Mouse (Mus musculus) heart, adult 9 months (tissue): ENCODE results near the gene Trappc10.

ENCODE experiments used
- DNase-seq, 2 experiments: peaks; one replicate each; pipeline ENCODE4 v3.0.0; 2022; ENCODE audit warnings: low spot score in 2 of 2

Trappc10 gene

GRCm38 (mm10) chr10:78244438-78245224 lies at the start of gene Trappc10:
TSS of gene Trappc10 (minus strand) at chr10:78244641.
- DNase-seq, result peak; percentile 85 to 88

DNA sequence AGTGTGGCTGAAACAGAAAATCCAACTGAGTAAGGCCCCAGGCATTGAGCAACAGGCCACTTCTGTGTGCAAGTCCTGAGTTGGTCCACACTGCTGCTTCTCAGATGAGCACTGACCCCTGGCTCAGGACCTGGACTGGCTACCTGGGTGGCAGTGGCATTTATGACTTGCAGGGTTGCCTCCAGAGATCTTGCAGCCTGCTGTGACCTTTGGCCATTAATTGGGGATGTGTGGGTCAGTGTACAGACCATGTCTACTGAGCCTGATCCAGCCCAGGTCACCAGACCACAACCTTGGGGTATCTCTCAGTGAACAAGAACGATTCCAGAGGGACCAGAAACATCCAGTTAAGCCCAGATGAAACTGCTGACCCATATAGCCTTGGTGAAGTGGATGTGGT lies 49.1 kb upstream of the Trappc10 start:
- DNase-seq, result no peak

GRCm38 (mm10) chr10:78292381-78292780 lies 47.9 kb upstream of the Trappc10 start:
- DNase-seq, result no peak

- DNase-seq, result no peak
These were observed 46.5 kb upstream of the Trappc10 start for GRCm38 (mm10) chr10:78290730-78291535.

DNA sequence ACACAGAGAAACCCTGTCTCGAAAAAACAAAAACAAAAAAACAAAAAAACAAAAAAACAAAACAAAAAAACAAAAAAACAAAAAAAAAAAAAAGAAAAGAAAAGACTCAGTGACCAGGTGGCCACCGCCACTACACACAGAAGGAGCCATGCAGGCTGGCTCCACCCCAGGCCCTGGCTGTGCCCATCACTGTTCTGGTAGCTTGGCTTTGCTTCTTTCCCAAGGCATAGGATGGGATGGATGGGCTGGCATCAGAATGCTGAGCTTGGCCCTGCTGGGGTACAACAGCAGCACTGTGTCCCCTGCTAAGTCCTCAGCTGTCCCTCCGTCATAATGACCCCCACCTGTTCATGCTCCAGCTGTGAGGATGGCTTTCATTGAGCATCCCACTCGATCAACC lies 44.5 kb upstream of the Trappc10 start:
- DNase-seq, result no peak

DNA sequence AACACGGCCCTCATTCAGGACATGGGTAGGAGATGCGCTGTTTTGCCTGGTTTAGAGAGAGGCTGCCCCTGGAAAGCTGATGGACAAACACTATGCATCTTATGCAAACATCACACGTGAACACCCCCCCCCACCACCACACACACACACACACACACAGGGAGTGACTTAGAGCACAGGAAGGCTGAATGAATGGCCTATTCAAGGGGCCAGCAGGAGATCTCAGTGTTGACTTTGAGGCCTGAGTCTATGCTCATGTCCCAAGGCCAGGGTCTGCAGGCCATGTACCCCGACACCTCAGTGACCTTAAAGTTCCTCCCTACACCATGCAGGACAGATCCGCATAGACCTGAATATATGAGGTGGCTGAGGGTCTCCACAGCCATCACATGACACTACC lies 43.7 kb upstream of the Trappc10 start:
- no peak for DNase-seq

DNA sequence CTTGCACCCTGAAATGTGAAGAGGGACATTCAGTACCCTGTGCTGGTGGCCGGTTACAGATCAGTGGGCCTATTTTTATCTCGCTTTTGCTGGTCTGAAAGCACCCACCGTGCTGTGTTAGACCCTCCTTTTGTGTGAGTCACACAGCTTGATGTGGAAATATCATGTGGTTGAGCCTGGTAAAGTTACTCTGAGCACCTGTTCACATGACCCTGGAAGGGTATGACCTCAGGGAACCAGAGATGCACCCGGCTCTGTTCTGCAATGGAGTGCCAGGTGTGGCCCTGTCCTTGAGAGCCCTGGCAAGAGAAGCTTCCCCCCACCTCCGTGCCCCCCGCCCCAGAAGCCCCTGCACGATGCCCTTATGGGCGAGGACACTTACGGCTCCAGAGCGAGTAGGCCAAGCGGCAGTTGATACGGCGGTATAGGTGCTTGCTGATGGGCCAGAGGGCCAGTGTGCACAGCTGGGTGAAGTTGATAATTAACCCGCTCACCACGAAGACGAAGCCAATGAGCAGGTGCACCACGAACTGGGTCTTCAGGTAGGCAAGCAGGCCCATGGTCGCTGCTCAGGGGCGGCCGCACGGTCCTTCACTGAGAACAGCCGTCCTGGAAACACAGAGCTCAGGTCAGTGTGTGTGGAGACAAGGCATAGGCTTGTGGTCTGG lies 43.2 kb upstream of the Trappc10 start:
- DNase-seq, result no peak

- no peak for DNase-seq
These were observed 41.5 kb upstream of the Trappc10 start for GRCm38 (mm10) chr10:78285959-78286358.

- no peak for DNase-seq
These were observed 41.0 kb upstream of the Trappc10 start for GRCm38 (mm10) chr10:78285409-78285808.

- DNase-seq, result no peak
These were observed 40.4 kb upstream of the Trappc10 start for GRCm38 (mm10) chr10:78284812-78285211.

GRCm38 (mm10) chr10:78282411-78282810 lies 38.0 kb upstream of the Trappc10 start:
- no peak for DNase-seq

DNA sequence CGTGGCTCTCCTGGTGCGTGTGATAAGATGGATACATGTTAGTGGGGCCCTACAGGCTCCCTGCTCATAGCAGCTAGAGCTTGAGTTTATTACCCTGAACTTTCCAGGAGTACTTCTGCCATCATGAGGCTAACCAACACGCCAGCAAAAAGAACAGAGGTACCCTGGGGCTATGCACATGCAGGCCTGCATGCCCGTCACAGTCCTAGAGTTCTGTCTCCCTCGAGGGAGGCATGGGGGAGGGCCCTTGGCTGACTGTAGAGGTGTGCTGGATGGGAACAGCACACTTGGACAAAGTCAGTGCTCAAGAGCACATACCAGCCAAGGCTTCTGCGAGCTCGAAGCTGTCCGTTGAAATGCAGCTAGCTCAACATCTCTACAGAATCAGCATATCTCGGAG lies 36.0 kb upstream of the Trappc10 start:
- no peak for DNase-seq

DNA sequence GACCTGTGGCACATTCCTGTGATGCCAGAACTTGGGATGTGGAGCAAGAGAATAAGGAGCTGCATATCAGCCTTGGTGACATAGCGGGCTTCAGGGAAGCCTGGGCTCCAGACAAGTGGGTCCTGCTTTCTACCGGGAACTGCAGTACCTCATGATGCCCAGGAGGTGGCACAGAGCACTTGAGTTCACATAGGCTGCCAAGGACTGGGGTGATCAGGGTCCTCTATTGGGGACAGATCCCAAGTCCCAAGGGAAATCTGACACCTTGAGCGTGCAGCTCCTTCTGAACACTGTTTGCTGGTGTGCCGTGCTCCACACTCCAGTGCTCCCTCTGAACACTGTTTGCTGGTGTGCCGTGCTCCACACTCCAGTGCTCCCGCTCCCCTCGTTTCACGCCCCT lies 34.8 kb upstream of the Trappc10 start:
- peak; percentile 38 to 48 for DNase-seq

DNA sequence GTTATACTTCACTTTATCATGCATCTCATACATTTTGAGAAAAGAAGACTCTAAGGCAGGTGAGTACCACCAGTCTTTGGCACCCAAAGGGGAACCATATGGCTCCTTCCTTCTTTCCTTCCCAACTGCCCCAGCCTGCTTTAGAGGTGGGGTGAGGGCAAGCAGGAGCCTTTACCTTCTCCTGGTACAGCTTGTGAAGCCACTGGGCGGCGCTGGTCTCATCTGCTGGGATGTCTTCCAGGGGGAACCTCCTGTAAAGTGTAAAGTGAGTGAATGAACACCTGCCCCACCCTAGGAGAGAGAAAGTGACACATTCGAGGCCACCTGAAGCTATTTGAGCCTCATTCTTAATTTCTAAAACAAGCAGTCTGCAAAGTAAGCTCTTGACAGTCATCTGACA lies 33.4 kb upstream of the Trappc10 start:
- no peak for DNase-seq

- no peak for DNase-seq
These were observed 31.8 kb upstream of the Trappc10 start for GRCm38 (mm10) chr10:78276242-78276641.

DNA sequence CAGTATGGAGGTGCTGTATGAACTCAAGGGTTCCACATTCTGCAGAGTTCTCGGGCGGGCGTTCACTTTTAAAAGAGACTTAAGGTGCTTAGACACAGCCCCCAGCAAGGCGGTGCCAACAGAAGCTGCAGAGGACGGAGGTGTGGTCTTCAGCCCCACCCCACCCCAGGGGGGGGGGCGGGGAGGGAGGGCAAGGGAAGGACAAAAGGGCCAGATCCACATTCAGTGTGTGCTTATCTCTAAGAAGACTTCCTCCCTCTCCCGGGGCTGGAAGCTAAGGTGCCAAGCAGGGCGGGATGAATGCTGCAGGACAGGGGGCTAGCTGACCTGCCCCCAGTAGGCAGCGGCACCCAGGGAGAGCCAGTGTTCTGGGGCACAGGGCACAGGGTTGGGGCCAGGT lies 28.5 kb upstream of the Trappc10 start:
- peak in 1 of 2 experiments; percentile 21 for DNase-seq

DNA sequence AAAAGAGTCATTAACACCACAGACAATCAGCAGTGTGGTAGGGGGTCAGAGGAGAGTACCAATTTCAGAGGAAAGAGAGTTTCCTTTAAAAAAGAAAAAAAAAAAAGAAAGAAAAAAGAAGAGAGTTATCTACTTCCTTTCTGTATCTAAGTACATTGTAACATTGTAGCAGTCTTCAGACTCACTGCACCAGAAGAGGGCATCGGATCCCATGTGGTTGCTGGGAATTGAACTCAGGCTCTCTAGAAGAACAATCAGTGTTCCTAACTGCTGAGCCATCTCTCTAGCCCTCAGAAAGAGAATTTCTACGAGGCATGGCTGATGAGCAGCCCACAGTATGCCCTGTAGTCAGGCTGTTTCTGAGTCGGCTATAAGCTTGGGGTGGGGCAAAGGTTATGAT lies 21.4 kb upstream of the Trappc10 start:
- no peak for DNase-seq

DNA sequence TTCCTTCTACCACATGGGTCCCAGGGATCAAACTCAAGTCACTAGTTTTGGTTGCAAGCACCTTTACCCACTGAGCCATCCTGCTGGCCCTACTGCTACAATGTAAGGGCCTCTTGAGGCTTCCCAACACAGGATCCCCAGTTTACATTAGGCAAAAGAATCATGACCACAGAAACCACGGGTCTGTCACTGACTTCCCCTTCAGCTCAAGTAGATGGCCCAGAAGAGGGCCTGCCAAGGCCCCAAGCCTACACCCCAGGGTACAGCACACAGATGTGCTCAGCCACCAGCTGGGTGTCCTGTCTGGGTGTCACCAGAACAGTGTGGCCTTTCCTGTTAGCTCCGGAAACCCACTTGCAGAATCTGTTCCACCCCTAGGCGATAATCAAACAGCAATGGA lies 20.3 kb upstream of the Trappc10 start:
- DNase-seq, result peak in 1 of 2 experiments; percentile 19

DNA sequence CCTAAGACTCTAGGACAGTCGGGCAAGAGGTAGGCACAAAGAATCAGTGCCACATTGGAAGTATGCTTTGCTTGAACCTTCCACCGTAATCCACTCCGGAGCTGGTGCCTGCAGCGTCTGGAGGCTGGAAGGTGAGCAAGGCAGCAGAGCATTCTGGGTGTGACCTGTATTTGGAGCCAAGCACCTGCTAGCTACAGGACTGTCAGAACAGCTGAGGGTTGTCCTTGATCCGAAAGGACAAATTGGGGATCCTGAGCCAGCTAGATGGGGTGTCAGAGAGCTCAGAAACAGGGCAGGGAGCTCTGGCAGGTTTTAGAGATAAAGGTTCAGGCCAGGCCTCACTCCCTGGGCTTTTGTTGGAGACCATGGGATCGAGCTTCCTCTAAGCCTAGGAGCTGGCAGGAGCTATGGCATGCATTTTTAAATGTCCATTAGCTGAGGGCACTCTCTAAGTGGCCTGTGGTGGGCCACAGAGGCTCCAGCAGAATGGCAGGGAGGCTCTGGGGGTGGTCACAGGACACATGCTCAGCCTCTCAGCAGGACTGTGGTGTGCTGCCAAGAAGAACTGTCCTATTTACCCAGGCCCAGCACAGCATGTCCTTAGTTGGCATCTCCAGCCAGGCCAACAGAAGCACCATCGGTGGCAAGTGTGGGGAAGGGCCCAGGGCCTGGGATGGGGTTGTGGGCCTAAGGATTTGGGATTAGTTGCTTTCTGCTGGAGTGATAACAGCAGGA lies 16.6 kb upstream of the Trappc10 start:
- DNase-seq, result peak; percentile 25 to 41

GRCm38 (mm10) chr10:78260322-78260721 lies 15.9 kb upstream of the Trappc10 start:
- no peak for DNase-seq

DNA sequence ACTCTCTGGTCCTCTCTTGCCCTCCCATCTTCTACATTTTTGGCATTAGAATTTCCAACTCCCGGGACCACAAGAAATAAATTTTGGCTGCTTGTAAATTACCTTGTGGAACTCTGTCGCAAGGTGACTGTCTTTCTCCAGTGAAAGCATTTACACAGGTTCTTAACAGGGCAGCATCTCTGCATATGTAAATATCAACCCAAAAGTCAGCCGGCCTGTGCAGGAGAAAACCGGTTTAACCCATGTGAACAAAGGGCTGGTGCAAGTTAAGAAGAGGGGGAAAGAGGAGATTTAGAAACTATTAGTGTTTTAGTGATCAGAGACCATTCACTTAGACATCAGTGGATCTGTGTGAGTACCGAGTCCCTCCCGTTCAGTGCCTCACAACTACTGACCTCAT lies 15.3 kb upstream of the Trappc10 start:
- no peak for DNase-seq

DNA sequence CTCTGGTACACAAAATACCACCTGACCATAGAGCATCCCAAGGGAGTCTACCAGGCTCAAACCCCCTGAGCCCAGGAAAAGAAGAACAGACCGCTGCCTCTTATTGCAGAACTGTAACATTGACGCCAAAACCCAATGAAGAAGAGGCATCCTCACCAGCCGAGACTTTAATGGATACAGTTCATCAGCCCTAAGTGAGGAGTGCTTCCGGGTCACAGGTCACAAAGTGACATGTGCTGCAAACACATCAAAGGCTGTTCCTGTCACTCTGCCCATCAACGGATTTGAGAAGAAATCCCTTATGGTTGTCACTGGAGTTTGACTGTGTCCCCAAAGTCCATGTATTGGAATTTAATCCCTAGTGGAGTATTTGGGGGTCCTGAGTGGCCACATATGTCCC lies 14.8 kb upstream of the Trappc10 start:
- DNase-seq, result no peak
